Mouse (Mus musculus) gastrocnemius, adult 2 months (tissue): Measurements from ENCODE around the gene Zfp146. TPM values are rescaled to one million over a fixed set of nuclear protein-coding genes. Genes with fewer than 3 reads are reported as not detected.
"Not testable (repeated sequence)": the region's sequence is repeated elsewhere in the genome, so short reads cannot be mapped to it uniquely, and the experiment has no call there.

Experiments used
- DNase-seq: peaks from one replicate; pipeline ENCODE4 v3.0.0; 2022
- H3K27ac ChIP-seq: fragments of 200-600 bp; 2 replicates; pipeline ENCODE4 v1.8.1; 2022; ENCODE audit warnings: mild to moderate bottlenecking
- H3K4me3 ChIP-seq: fragments of 200-600 bp; 2 replicates; pipeline ENCODE4 v1.8.1; 2022; ENCODE audit warnings: mild to moderate bottlenecking, moderate library complexity
- CTCF ChIP-seq: fragments of 200-600 bp; IDR thresholded peaks from 2 replicates; pipeline ENCODE4 v1.8.1; 2022; ENCODE audit warnings: antibody characterized with exemption, mild to moderate bottlenecking, moderate library complexity
- intact Hi-C: fragments of 180-260 bp; cut with DNase I; formaldehyde crosslinking; loops from one replicate; pipeline ENCODE4 v1.15.1; 2025
- total RNA-seq, 2 experiments: library from RNA; stranded (reverse); gene quantifications; 2 replicates each; pipeline ENCODE4 v1.2.3; 2021

The Zfp146 gene
- total RNA-seq, 2 experiments from 2014 or later = 28.5 to 32.5 TPM

DNA sequence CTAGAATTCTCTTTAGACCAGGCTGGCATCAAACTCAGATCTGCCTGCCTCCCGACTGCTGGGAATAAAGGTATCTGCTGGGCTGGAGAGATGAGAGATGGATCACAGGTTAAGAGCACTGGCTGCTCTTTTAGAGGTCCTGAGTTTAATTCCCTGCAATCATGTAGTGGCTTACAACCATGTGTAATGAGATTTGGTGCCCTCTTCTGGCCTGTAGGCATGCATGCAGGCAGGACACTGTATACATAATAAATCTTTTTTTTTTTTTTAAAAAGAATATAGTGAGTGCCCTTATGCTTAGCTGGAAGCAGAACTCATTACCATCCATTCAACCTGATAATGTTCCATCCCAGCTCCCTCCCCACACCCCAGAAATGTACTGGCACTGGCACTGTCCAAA lies 15.5 kb downstream of the Zfp146 start:
- no peak for DNase-seq
- intact Hi-C loops = no loop called here
- TF ChIP-seq CTCF = no peak
- Histone ChIP-seq H3K4me3 (no peak overlapping the region), H3K27ac (no peak overlapping the region)

DNA sequence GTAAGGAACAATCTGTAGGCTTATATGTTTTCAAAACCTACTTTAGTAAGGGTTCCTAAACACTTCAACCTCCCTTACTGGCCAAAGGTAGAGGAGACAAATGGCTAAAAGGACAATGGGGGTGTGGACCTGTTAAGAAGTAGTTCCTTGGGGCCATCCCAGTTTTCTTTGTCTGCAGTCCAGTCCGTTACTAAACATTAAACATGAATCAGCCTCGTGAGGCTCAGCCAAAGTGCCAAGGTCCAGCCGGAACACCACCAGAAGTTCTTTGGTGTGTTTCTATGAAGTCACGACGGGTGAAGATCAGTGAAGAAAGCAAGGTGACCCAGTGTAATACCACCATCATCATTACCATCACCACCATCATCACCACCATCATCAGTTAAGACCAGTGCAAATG lies 22.5 kb downstream of the Zfp146 start:
- intact Hi-C loops = no loop called here
- DNase-seq = no peak
- H3K4me3 ChIP-seq = no peak overlapping the region
- no peak for TF ChIP-seq CTCF
- H3K27ac ChIP-seq = no peak overlapping the region

DNA sequence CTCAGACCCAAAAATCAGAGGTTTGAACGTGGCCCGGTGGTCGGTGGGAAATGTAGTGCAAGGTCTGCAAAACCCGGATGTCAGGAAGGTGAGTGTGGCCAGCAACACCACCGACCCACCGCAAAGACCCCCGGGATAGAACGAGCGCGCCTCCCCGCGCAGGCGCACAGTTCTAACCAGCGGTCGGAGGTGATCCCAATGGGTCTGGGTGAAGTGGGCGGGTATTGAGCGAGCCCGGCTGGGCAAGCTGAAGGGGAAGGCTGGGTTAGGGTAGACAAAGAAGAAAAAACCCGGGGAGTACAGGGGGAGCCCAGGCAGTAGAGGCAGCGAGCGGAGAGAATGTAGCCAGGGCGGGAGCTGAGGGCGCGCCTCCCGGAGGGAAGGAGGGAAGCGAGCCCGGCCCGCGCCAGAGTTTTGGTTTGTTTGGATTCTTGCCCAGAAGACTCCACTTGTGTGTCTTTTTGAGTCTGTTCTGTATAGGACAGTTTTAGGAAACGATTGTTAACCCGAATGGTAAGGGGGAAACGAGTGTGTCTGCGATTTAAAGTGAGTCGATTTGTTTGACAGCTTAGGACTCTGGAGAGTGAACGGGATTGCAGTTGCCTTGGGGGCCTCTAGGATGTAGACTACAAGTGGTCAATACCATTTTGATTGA lies 25.9 kb downstream of the Zfp146 start:
- TF ChIP-seq CTCF = no peak
- peak overlapping the region; percentile 68 for H3K4me3 ChIP-seq
- intact Hi-C loops = no loop called here
- peak; percentile 58 for DNase-seq
- H3K27ac ChIP-seq = peak overlapping the region; percentile 31

DNA sequence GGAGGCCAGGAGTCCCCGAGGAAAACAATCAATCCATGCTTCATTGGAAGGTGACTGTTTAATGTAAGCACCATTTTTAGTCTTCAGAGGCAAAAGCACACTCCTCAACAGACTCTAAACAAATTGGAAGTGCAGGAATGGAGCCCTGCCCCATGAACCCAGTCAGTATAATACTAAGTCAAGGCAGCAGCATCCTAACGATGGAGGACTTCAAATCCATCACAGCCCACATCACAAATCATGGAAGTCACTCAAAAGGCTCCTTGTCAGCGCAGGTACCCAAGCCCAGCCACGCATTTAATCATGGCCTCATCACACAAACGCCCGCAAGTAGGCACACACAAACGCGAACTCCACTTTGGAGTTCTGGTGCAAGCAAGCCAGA lies 26.4 kb downstream of the Zfp146 start:
- no peak overlapping the region for H3K27ac ChIP-seq
- H3K4me3 ChIP-seq = peak overlapping the region; percentile 68
- no peak for TF ChIP-seq CTCF
- intact Hi-C loops = no loop called here
- no peak for DNase-seq

DNA sequence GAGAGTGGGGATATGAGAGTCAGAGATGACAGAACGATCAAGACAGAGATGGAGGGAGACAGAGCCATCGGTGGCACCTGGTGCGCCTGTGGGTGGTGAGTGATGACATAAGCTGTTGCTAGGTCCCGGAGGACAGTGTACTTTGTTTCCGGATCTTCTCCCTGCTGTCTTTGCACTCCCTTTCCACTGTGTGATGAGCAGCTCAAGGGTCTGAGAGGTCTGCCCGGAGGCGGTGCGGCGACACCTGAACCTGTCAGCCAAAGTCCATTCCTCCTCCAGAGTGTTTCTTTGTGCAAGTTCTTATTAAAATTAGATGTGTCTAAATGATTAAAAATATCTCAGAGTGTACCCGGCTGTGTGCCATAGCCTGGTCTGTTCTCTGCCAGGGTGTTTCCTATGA lies 32.7 kb downstream of the Zfp146 start:
- DNase-seq = no peak
- TF ChIP-seq CTCF = no peak
- no peak overlapping the region for H3K4me3 ChIP-seq
- intact Hi-C loops = no loop called here
- H3K27ac ChIP-seq = no peak overlapping the region

DNA sequence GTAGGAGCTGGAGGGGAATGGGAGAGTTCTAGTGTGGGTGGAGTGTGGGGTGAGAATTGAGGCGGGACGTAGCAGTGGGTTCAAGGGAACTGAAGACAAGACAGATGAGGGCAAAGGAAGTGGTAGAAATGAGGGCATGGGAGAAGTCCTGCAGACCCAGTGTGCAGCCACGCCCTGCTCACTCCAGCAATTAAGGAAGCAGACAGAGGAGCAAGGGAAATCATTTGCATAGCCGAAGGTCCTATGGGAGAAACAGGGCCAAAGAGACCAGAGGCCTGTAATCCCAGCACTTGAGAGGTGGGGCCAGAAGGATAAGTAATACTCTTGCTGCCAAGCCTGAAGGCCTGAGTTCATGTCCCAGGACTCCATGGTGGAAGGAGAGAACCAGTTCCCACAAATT lies 37.2 kb downstream of the Zfp146 start:
- no peak overlapping the region for H3K4me3 ChIP-seq
- no peak for DNase-seq
- no peak for TF ChIP-seq CTCF
- no peak overlapping the region for H3K27ac ChIP-seq
- intact Hi-C loops = no loop called here

DNA sequence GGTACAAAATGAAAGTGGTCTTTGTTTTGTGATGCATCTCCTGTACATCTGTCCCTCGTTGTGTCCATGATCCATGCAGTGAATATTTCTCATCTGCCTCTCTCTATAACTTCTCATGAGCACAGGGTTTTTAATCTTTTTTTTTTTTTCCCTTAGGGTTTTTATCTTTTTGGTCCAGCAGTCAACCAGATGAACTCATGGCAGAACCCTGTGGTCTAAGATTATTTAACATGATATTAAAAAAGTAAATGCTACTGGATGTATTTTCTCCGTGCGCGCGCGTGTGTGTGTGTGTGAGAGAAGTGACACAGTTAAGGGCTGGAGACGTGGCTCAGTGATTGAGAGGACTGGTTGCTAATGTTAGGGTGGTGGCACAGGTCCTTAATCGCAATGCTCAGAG lies 39.6 kb downstream of the Zfp146 start:
- Histone ChIP-seq H3K27ac (no peak overlapping the region), H3K4me3 (no peak overlapping the region)
- DNase-seq = no peak
- intact Hi-C loops = no loop called here
- TF ChIP-seq CTCF = no peak

DNA sequence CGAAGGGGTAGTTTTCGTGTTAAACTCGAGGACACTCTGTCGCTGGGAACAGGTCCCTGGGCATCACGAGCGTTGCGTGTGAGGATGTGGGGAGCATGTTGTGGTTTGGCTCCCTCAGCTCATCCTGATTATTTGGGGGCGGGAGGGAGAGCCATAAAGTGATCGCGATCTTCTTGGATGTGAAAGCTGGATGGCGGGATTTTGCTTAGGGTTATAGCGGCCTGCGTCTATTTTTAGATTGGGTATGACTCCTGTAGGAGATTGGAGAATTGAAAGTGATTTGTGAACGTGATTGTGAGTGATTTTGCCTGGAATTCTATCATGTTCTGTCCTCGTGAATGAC lies 47.4 kb downstream of the Zfp146 start:
- no peak for DNase-seq
- no peak for TF ChIP-seq CTCF
- peak overlapping the region; percentile 95 for H3K4me3 ChIP-seq
- H3K27ac ChIP-seq = peak overlapping the region; percentile 92
- intact Hi-C loops = no loop called here

DNA sequence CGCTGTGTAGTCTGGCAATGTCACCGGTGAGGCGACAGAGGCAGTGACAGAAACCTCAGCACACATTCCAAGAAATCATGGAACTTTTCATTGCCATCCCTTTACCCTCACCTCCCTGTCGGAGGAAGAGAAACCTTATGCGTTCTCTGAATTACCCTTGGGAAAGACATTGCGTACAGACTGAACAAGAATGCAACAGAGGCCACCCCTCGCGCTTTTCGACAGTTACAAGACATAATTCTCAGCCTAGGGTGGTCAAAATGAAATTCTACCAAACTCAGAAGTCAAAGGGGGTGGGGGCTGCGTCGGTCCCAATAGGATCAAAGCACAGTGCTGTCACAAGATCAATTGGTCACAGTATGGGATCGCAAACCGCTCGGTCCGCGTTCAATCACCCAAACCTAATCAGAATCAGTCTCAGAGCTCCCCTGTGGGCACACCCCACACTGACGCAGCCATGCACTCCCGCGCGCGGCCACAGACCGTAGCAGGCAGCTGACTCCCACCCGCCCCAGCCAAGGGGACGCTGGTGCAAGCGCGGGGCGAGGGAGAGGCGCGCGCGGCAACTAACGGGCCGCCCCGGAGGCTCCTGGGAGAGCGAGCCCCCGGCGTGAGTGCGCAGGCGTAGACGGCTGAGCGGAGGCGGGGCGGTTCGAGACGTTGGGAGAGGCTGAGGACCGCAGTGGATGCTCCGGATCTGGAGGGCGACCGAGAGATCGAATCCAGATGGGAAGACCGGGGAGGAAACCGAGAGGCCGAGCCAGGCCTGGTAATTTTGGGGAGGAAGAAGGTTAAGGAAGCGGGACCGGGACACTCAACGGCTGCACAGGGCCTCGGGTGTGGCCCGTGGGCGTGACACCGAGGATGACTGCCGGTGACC lies 48.0 kb downstream of the Zfp146 start, which contains the start of gene Zfp382:
TSS of gene Zfp382 (plus strand) at position 635 of the 880 bp plus-strand sequence.
- DNase-seq = peak; percentile 95
- Histone ChIP-seq H3K4me3 (peak within 1 kb of the TSS; percentile 95), H3K27ac (peak within 1 kb of the TSS; percentile 92)
- intact Hi-C loops = no loop called here
- no peak for TF ChIP-seq CTCF

DNA sequence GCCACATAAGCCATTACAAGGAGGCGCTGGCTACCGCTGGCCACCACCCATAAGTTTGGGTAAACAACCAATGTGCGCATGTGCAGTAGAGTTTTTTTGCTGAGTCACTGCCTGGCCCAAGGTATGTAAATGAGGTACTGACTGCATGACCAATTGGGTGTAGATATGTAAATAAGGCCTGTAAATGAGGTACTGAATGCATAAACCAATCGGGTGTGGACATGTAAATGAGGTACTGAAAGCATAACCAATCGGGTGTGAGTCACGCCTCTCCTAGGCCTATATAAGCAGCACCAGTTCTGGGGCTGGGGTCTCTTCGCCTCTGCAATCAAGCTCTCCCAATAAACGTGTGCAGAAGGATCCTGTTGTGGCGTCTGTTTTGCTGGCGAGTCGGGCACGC lies 51.6 kb downstream of the Zfp146 start:
- DNase-seq, intact Hi-C loops, H3K27ac ChIP-seq, H3K4me3 ChIP-seq: not testable (repeated sequence)

DNA sequence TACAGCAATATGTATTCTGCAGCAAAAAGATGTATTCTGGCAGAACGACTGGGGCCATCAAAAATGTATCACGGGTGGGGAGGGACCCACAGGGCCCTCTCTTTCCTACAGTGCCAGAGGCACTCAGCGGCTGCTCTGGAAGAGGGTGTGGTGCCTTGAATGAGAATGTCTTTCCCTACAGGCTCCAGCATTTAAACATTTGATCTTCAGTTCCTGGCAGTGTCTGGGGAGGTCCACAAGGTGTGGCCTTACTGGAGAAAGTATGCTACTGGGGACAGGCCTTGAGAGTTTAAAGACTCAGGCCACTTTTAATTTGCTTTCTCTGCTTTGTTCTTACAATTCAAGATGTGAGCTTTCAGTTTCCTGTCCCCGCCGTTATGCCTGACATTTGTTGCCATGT lies 53.5 kb downstream of the Zfp146 start:
- H3K4me3 ChIP-seq = no peak overlapping the region
- DNase-seq = no peak

More for the DNA sequence above, 53.5 kb downstream of the Zfp146 start:
- TF ChIP-seq CTCF = no peak
- H3K27ac ChIP-seq = no peak overlapping the region
- intact Hi-C loops = no loop called here

Other genes with a start within 250 kb of the Zfp146 start
- 1 to 10 TPM; 5.7 to 6.6 TPM for gene Zfp74, start 215.7 kb downstream of the Zfp146 start, total RNA-seq
- 10 to 100 TPM; 12.8 to 16.1 TPM for gene Zfp568, start 185.8 kb downstream of the Zfp146 start, total RNA-seq
- 1 to 10 TPM; 1.8 to 2.1 TPM for gene Zfp14, start 118.4 kb downstream of the Zfp146 start, total RNA-seq
- gene Zfp82, start 96.8 kb downstream of the Zfp146 start, total RNA-seq = 1 to 10 TPM; 1.3 to 2.3 TPM
- gene Gm26920, start 79.3 kb downstream of the Zfp146 start, total RNA-seq = under 1 TPM in 1 of 2 experiments, not detected in 1; 0.59 TPM
- gene Zfp566, start 79.2 kb downstream of the Zfp146 start, total RNA-seq = 1 to 10 TPM; 1.2 to 3.4 TPM
- gene Zfp260, start 75.0 kb downstream of the Zfp146 start, total RNA-seq = 10 to 100 TPM; 33.5 to 39.2 TPM
- gene Zfp382, start 47.8 kb downstream of the Zfp146 start, total RNA-seq = 1 to 10 TPM; 1.1 to 1.3 TPM
- 1,000 to 10,000 TPM in 1 of 2 experiments, 100 to 1,000 TPM in 1; 850 to 1,151 TPM for gene Cox7a1, start 14.4 kb upstream of the Zfp146 start, total RNA-seq
- 100 to 1,000 TPM; 178 to 186 TPM for gene Capns1, start 29.1 kb upstream of the Zfp146 start, total RNA-seq
- 10 to 100 TPM; 62.1 to 68.0 TPM for gene Polr2i, start 62.2 kb upstream of the Zfp146 start, total RNA-seq
- 10 to 100 TPM; 29.8 to 31.5 TPM for gene Tbcb, start 62.5 kb upstream of the Zfp146 start, total RNA-seq
- not detected for gene Ovol3, start 66.0 kb upstream of the Zfp146 start, total RNA-seq
- under 1 TPM in 1 of 2 experiments, not detected in 1; 0.26 TPM for gene Thap8, start 110.3 kb upstream of the Zfp146 start, total RNA-seq
- gene Wdr62, start 110.7 kb upstream of the Zfp146 start, total RNA-seq = 1 to 10 TPM; 1.7 to 3.0 TPM
- gene Clip3, start 122.0 kb upstream of the Zfp146 start, total RNA-seq = 1 to 10 TPM; 5.5 to 5.8 TPM
- gene Alkbh6, start 139.0 kb upstream of the Zfp146 start, total RNA-seq = 10 to 100 TPM; 21.0 to 22.9 TPM
- gene Syne4, start 145.1 kb upstream of the Zfp146 start, total RNA-seq = 1 to 10 TPM; 1.8 to 2.1 TPM
- under 1 TPM; 0.36 to 0.42 TPM for gene E130208F15Rik, start 152.0 kb upstream of the Zfp146 start, total RNA-seq
- 1 to 10 TPM; 5.9 to 6.9 TPM for gene Sdhaf1, start 154.1 kb upstream of the Zfp146 start, total RNA-seq
- gene Lrfn3, start 193.0 kb upstream of the Zfp146 start, total RNA-seq = 1 to 10 TPM; 3.8 to 4.3 TPM
- gene Tyrobp, start 244.0 kb upstream of the Zfp146 start, total RNA-seq = 1 to 10 TPM; 2.6 to 5.7 TPM